Mouse (Mus musculus): ENCODE data around the gene 4430402I18Rik.

GRCm38 (mm10) chr19:28989515-28989914 lies 21.9 kb upstream of the 4430402I18Rik start:
- TF ChIP-seq CTCF (IDR thresholded peaks at IDR 0.05; ENCODE audit: low read depth, low read length) (no peak), POLR2A (IDR thresholded peaks at IDR 0.05; ENCODE audit: borderline replicate concordance, low read depth, low read length) (no peak)
